Mouse (Mus musculus): ENCODE results near the gene Slc22a18. TPM values are rescaled to one million over a fixed set of nuclear protein-coding genes. Genes with fewer than 3 reads are reported as not detected.

Gene Slc22a18
- polyA plus RNA-seq (2015; fragmentation: Nextera tagmentation; extraction: Ambion mirVana) = 1.4 and 1.5 TPM in 2 replicates

GRCm38 (mm10) chr7:143473347-143474101 is at the start of gene Slc22a18:
Gene Slc22a18 (plus strand): TSS chr7:143473736.
- Histone ChIP-seq H3K4me3 (0 out of 2 replicates have a peak within 1 kb of the TSS, but pooled peaks have one; percentile 7), H3K4me2 (replicated peaks) (peak within 1 kb of the TSS; percentile 32; the same call in 1 of the 2 replicates), H3K36me3 (no peaks in the 10 kb centered on the region), H3K9me3 (no peaks in the 10 kb centered on the region), H3K4me1 (peaks cover 12% of the 10 kb centered on the region), H3K9ac (no peak within 1 kb of the TSS), H3K27ac (no peak within 1 kb of the TSS), H3K27me3 (no peaks in the 10 kb centered on the region; the same call in 1 of the 2 replicates)
- ATAC-seq (ENCODE audit: low FRiP score, low read depth) = no peak
- 31% methylated on average over 4 of the region's 4 CpGs for WGBS

GRCm38 (mm10) chr7:143428142-143428813 is 45.3 kb upstream of the Slc22a18 start:
- Histone ChIP-seq H3K9ac (peak overlapping the region; percentile 3; the same call in 1 of the 2 replicates), H3K4me2 (replicated peaks) (no peak overlapping the region), H3K36me3 (no peaks in the 10 kb centered on the region), H3K27ac (no peak overlapping the region), H3K9me3 (no peaks in the 10 kb centered on the region), H3K4me1 (peaks cover 8% of the 10 kb centered on the region; the same call in 1 of the 2 replicates), H3K27me3 (no peaks in the 10 kb centered on the region), H3K4me3 (no peak overlapping the region)
- no peak for ATAC-seq (ENCODE audit: low FRiP score, low read depth)
- WGBS = 67% methylated on average over 23 of the region's 23 CpGs

- H3K27me3 ChIP-seq = no peaks in the 10 kb centered on the region
- ATAC-seq (ENCODE audit: low FRiP score, low read depth) = no peak
- no peak overlapping the region for H3K27ac ChIP-seq
Observed at GRCm38 (mm10) chr7:143428814-143429499, 44.6 kb upstream of the Slc22a18 start.

GRCm38 (mm10) chr7:143432631-143433030 is 40.9 kb upstream of the Slc22a18 start:
- H3K9ac ChIP-seq = 0 out of 2 replicates have a peak overlapping the region, but pooled peaks have one; percentile 35
- 0 out of 2 replicates have a peak, but pooled peaks cover 4% of the 10 kb centered on the region for H3K27me3 ChIP-seq
- H3K36me3 ChIP-seq = no peaks in the 10 kb centered on the region
- 77% methylated on average over 1 of the region's 1 CpGs for WGBS
- H3K27ac ChIP-seq = no peak overlapping the region
- peaks cover 18% of the 10 kb centered on the region for H3K4me1 ChIP-seq
- ATAC-seq (ENCODE audit: low FRiP score, low read depth) = no peak
- H3K4me2 ChIP-seq (replicated peaks) = no peak overlapping the region
- no peak overlapping the region for H3K4me3 ChIP-seq
- H3K9me3 ChIP-seq = no peaks in the 10 kb centered on the region

More at GRCm38 (mm10) chr7:143428814-143429499, 44.6 kb upstream of the Slc22a18 start:
- WGBS = 65% methylated on average over 2 of the region's 2 CpGs
- H3K9ac ChIP-seq = no peak overlapping the region
- no peaks in the 10 kb centered on the region for H3K36me3 ChIP-seq
- no peak overlapping the region for H3K4me2 ChIP-seq (replicated peaks)
- no peaks in the 10 kb centered on the region for H3K9me3 ChIP-seq
- H3K4me3 ChIP-seq = no peak overlapping the region
- H3K4me1 ChIP-seq = peaks cover 13% of the 10 kb centered on the region; the same call in 1 of the 2 replicates

GRCm38 (mm10) chr7:143433331-143433730 is 40.2 kb upstream of the Slc22a18 start:
- WGBS = 53% methylated on average over 7 of the region's 7 CpGs
- no peak for ATAC-seq (ENCODE audit: low FRiP score, low read depth)
- Histone ChIP-seq H3K27me3 (0 out of 2 replicates have a peak, but pooled peaks cover 4% of the 10 kb centered on the region), H3K9me3 (no peaks in the 10 kb centered on the region), H3K4me3 (no peak overlapping the region), H3K4me2 (replicated peaks) (no peak overlapping the region), H3K36me3 (no peaks in the 10 kb centered on the region), H3K9ac (peak overlapping the region; percentile 35; the same call in 1 of the 2 replicates), H3K4me1 (peaks cover 21% of the 10 kb centered on the region), H3K27ac (no peak overlapping the region)

- 16% methylated on average over 18 of the region's 18 CpGs for whole genome bisulfite sequencing
- Histone ChIP-seq H3K27me3 (0 out of 2 replicates have a peak, but pooled peaks cover 4% of the 10 kb centered on the region), H3K27ac (peak overlapping the region; percentile 75), H3K36me3 (no peaks in the 10 kb centered on the region), H3K4me3 (peak overlapping the region; percentile 52), H3K9me3 (no peaks in the 10 kb centered on the region), H3K9ac (peak overlapping the region; percentile 82), H3K4me2 (replicated peaks) (peak overlapping the region; percentile 89), H3K4me1 (peaks cover 30% of the 10 kb centered on the region)
- peak; percentile 38; the same call in 1 of the 2 replicates for ATAC-seq (ENCODE audit: low FRiP score, low read depth)
Observed at GRCm38 (mm10) chr7:143437231-143437893, 36.2 kb upstream of the Slc22a18 start.

GRCm38 (mm10) chr7:143437894-143438581 is 35.5 kb upstream of the Slc22a18 start:
- Histone ChIP-seq H3K36me3 (no peaks in the 10 kb centered on the region), H3K4me3 (peak overlapping the region; percentile 52), H3K4me1 (peaks cover 25% of the 10 kb centered on the region), H3K27me3 (peaks cover 10% of the 10 kb centered on the region), H3K9me3 (no peaks in the 10 kb centered on the region), H3K4me2 (replicated peaks) (peak overlapping the region; percentile 89), H3K27ac (peak overlapping the region; percentile 75), H3K9ac (peak overlapping the region; percentile 82)
- ATAC-seq (ENCODE audit: low FRiP score, low read depth) = peak; percentile 48; the same call in 1 of the 2 replicates
- WGBS = under 1% methylated on average over 53 of the region's 63 CpGs

GRCm38 (mm10) chr7:143438965-143439364 is 34.6 kb upstream of the Slc22a18 start:
- peak overlapping the region; percentile 89 for H3K4me2 ChIP-seq (replicated peaks)
- 86% methylated on average over 1 of the region's 1 CpGs for WGBS

GRCm38 (mm10) chr7:143444580-143444954 is 29.0 kb upstream of the Slc22a18 start:
- H3K36me3 ChIP-seq = no peaks in the 10 kb centered on the region
- H3K9me3 ChIP-seq = no peaks in the 10 kb centered on the region
- peak overlapping the region; percentile 43 for H3K4me3 ChIP-seq
- WGBS = 40% methylated on average over 8 of the region's 8 CpGs
- H3K4me1 ChIP-seq = peaks cover 29% of the 10 kb centered on the region
- no peak overlapping the region for H3K9ac ChIP-seq
- ATAC-seq (ENCODE audit: low FRiP score, low read depth) = no peak
- peak overlapping the region; percentile 76 for H3K4me2 ChIP-seq (replicated peaks)
- no peak overlapping the region for H3K27ac ChIP-seq
- H3K27me3 ChIP-seq = peaks cover 54% of the 10 kb centered on the region

More at GRCm38 (mm10) chr7:143438965-143439364, 34.6 kb upstream of the Slc22a18 start:
- no peaks in the 10 kb centered on the region for H3K9me3 ChIP-seq
- H3K9ac ChIP-seq = no peak overlapping the region
- H3K36me3 ChIP-seq = no peaks in the 10 kb centered on the region
- H3K4me1 ChIP-seq = peaks cover 22% of the 10 kb centered on the region
- no peak for ATAC-seq (ENCODE audit: low FRiP score, low read depth)
- no peak overlapping the region for H3K27ac ChIP-seq
- H3K27me3 ChIP-seq = peaks cover 19% of the 10 kb centered on the region
- peak overlapping the region; percentile 52; the same call in 1 of the 2 replicates for H3K4me3 ChIP-seq

GRCm38 (mm10) chr7:143444955-143445648 is 28.4 kb upstream of the Slc22a18 start:
- Histone ChIP-seq H3K4me1 (peaks cover 29% of the 10 kb centered on the region), H3K36me3 (no peaks in the 10 kb centered on the region), H3K4me3 (peak overlapping the region; percentile 43), H3K4me2 (replicated peaks) (peak overlapping the region; percentile 76), H3K9ac (peak overlapping the region; percentile 72), H3K27ac (no peak overlapping the region), H3K9me3 (no peaks in the 10 kb centered on the region), H3K27me3 (peaks cover 54% of the 10 kb centered on the region)
- peak; percentile 17; the same call in 1 of the 2 replicates for ATAC-seq (ENCODE audit: low FRiP score, low read depth)
- WGBS = 2% methylated on average over 55 of the region's 55 CpGs
